Comparison of ENCODE assay signal across 22 mouse cellular contexts in genomic region chr11:4469091-4469490, GRCm38 (mm10). TPM values are rescaled to one million over a fixed set of nuclear protein-coding genes. Genes with fewer than 3 reads are reported as not detected.
"Had no signal": no experiment of that assay in that cellular context is flagged by ENCODE, and none has a peak within 500 bp of the region (broad histone marks: within the 10 kb centered on the region; RNA-seq: fewer than 3 reads in every experiment).

No protein-coding gene starts in this region.

- ATAC-seq: liver, embryonic 12.5 days; liver, postnatal 0 days; midbrain, embryonic 13.5 days had no signal

- DNase-seq: kidney, adult 8-10 months; kidney, postnatal 10 days; kidney, postnatal 4 days; liver, postnatal 0 days; lung, postnatal 14 days; retina, postnatal 1 day; right cerebral cortex, postnatal 4 days; spleen, adult 18-20 months; thymus, adult 2 months; thymus, postnatal 25 days had no signal

- H3K9me3 ChIP-seq: limb, embryonic 10.5 days; liver, embryonic 12.5 days; lung, embryonic 15.5 days; megakaryocyte, embryonic 14.5 days; midbrain, embryonic 13.5 days; neural tube, embryonic 15.5 days had no signal

- H3K27me3 ChIP-seq: liver, embryonic 12.5 days; lung, embryonic 15.5 days; midbrain, embryonic 13.5 days; neural tube, embryonic 15.5 days had no signal

- H3K4me3 ChIP-seq: layer of hippocampus, adult 2 months; limb, embryonic 10.5 days; liver, embryonic 12.5 days; lung, embryonic 15.5 days; megakaryocyte, embryonic 14.5 days; midbrain, embryonic 13.5 days; myocyte; neural tube, embryonic 15.5 days had no signal

- H3K4me2 ChIP-seq: liver, embryonic 12.5 days; lung, embryonic 15.5 days; midbrain, embryonic 13.5 days; neural tube, embryonic 15.5 days had no signal

- H3K4me1 ChIP-seq: liver, embryonic 12.5 days; lung, embryonic 15.5 days had no signal

- H3K36me3 ChIP-seq: limb, embryonic 10.5 days; liver, embryonic 12.5 days; lung, embryonic 15.5 days; midbrain, embryonic 13.5 days; neural tube, embryonic 15.5 days had no signal

- H3K9ac ChIP-seq: liver, embryonic 12.5 days; liver, postnatal 0 days; lung, embryonic 15.5 days; midbrain, embryonic 13.5 days; neural tube, embryonic 15.5 days had no signal

- H3K27ac ChIP-seq: layer of hippocampus, adult 2 months; limb, embryonic 10.5 days; liver, embryonic 12.5 days; lung, embryonic 15.5 days; macrophage; midbrain, embryonic 13.5 days; neural tube, embryonic 15.5 days had no signal

RNA-seq across cellular contexts. Expression of gene Hormad2, which starts 28.2 kb away (rescaled TPM):
- total RNA-seq: layer of hippocampus, adult 2 months; layer of hippocampus, postnatal 10 days; left cerebral cortex, adult 18-20 months; left cerebral cortex, postnatal 14 days had no signal
- polyA plus RNA-seq: macrophage; midbrain, embryonic 13.5 days; neural tube, embryonic 15.5 days had no signal
